Mouse (Mus musculus) embryo, embryonic 9.5 days (tissue): ENCODE results near the gene Olfr1500.
"Not testable (repeated sequence)": the region's sequence is repeated elsewhere in the genome, so short reads cannot be mapped to it uniquely, and the experiment has no call there.

Experiments
- DNase-seq: peaks from one replicate; pipeline ENCODE4 v3.0.0-alpha.2; 2017; ENCODE audit errors: extremely low spot score

Olfr1500 gene

GRCm38 (mm10) chr19:13830388-13830787, at the start of gene Olfr1500:
TSS of gene Olfr1500 (minus strand) at chr19:13830488.
- DNase-seq, result no peak

DNA sequence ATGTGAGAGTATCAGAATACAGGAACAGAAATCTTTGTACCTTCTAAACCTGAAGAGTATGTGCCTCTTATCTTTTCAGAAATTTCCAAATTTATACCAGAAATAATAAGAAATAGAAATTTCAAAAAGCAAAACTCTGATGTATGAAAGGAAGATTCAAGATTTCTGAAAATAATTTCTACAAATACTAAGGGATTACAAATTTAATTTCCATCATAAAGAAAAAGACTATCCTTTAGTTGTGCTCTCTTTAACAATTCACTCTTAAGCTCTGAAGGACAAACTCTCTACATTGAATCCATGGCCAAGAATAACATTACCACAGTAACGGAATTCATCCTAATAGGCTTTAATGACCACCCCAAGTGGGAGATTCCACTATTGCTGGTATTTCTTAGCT, 31.2 kb upstream of the Olfr1500 start, which contains the start of gene Olfr1502:
Gene Olfr1502, plus strand, starts transcription at position 301 of the 400 bp plus-strand sequence.
- no peak for DNase-seq

DNA sequence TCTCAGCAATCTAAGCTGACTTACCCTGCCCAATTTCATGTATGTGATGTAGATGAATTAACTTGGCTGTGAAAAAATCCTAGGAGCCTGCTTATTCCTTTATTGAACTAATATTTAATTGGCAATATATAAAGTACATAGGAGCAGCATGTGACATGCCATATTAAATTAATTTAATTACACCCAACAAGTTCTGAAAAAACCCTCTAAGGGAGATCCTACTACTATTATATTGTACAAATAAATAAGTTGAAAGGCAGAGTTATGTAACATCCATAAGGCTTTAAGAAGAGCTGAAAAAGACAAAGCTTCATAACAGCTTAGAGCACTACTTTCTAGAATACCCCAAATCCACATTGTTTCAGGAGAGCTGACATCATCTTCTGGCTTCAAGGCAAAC, 20.3 kb upstream of the Olfr1500 start, which contains the start of gene Olfr1501:
Gene Olfr1501, minus strand, starts transcription at position 101 of the 400 bp plus-strand sequence.
- not testable (repeated sequence) for DNase-seq

DNA sequence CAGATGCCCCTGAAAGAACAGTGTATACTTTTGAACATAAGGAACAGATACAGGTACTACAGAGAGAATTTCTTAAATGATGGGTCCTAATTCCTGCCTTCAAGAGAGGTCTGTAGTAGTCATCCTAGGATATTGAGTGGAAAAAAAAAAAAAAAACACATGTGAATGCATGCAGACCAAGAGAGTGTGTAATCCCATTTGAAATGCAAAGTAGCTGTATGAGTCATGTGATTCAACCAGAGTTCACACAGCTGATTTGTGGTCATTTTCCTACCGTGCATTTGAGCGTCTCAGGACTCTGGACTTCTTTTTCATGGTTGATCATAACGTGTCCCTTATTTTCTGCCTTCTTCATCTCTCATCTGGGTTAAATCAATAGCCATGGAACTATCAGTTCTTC, 1.8 kb downstream of the Olfr1500 start:
- DNase-seq, result no peak

DNA sequence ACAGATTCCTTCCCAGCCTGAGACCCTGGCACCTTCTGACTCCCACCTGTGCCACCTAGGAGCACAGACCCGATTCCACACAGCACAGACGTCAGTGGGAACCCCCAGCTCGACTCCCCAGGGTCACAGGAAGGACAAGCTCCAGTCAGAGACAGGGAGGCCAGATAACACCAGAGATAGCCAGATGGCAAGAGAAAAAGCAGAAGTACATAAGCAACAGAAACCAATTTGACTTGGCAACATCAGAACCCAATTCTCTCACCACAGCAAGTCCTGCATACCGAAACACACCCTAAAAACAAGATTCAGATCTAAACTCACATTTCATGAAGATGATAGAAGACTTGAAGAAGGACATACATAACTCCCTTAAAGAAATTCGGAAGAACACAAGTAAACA, 9.4 kb downstream of the Olfr1500 start:
- DNase-seq, result no peak

- DNase-seq, result no peak
Observed at GRCm38 (mm10) chr19:13819347-13819746, 10.9 kb downstream of the Olfr1500 start, which contains the start of gene Olfr1499. TSS of gene Olfr1499 (minus strand) at chr19:13819447.

GRCm38 (mm10) chr19:13818827-13819226, 11.5 kb downstream of the Olfr1500 start:
- no peak for DNase-seq

GRCm38 (mm10) chr19:13812823-13813222, 17.5 kb downstream of the Olfr1500 start:
- no peak for DNase-seq

GRCm38 (mm10) chr19:13805486-13805885, 24.8 kb downstream of the Olfr1500 start:
- DNase-seq, result not testable (repeated sequence)

DNA sequence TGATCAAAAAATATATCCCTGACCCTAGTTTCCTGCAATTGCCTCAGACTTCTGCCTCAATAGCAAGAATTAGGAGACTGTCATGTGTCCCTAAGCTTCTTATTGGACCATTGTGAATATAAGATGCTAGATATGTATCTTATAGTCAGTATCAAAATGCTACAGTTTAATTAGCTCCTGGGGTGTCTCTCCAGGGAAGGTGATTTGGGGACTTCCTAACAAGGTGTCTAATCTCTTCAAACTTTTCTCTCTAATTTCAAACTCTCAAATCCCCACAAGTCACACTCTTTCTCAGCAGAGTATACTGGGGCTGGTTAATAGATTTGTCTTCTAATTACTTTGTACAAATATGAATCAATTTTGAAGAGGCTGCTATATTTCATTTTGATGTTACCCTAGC, 32.2 kb downstream of the Olfr1500 start, which contains the start of gene Olfr1497:
Gene Olfr1497, minus strand, starts transcription at position 101 of the 400 bp plus-strand sequence.
- DNase-seq, result no peak

GRCm38 (mm10) chr19:13777578-13777977, 52.7 kb downstream of the Olfr1500 start, which contains the start of gene Olfr1496:
TSS of gene Olfr1496 (plus strand) at chr19:13777878.
- DNase-seq, result no peak
